Mouse (Mus musculus) kidney, adult 9 months (tissue): ENCODE results near the gene Gm20388.

ENCODE experiments used
- DNase-seq: peaks from one replicate; pipeline ENCODE4 v3.0.0; 2022

Gm20388 gene

GRCm38 (mm10) chr8:122983178-122983942 is 3072.7 kb downstream of the Gm20388 start:
- peak; percentile 69 for DNase-seq

DNA sequence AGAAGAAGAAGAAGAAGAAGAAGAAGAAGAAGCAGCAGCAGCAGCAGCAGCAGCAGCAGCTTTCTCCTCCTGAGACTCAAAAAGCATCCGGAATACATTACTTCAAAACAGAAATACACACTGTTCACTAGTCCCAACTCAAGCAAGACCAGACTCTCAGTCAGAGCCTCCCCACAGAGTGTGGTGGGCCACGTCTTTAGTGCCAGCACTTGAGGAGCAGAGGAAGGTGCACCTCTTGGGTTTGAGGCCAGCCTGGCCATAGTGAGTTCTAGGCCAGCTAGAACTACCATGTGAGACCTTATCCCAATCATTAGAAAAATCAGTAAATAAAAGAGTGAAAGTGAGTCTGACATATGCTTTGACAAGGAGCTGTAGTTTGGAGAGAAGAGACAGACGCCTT is 3073.5 kb downstream of the Gm20388 start:
- DNase-seq, result no peak

DNA sequence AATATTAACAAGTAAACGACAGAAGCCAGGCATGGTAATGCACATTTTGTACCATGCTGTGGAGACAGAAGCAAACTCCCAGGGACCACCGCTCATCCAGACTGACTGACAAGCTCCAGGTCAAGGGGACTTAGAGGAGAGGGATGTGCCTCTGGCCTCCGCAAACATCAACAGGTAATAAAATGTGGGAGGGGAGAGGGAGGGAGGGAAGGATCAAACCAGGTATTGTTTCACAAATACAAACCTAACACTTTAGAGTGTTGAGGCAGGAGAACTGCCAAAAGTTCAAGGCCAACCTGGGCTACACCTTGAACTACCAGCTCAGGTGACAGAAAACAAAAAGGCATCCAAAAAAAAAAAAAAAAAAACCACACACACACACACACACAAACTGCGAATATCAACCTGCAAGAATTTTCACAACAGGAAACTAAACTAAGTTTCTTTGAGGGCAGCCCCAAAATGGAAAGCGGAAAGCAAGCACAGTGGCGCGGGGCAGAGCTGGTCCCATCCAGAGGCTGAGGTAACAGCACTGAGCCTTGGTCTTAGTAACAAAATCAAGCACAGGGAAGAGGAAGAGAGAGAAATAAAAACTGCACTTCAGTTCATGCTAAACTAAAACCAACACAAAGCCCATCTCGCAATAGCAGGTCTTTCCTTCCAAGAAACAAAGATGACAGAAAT is 3076.0 kb downstream of the Gm20388 start:
- no peak for DNase-seq

- DNase-seq, result no peak
These were observed 3076.6 kb downstream of the Gm20388 start for GRCm38 (mm10) chr8:122987255-122987654.

DNA sequence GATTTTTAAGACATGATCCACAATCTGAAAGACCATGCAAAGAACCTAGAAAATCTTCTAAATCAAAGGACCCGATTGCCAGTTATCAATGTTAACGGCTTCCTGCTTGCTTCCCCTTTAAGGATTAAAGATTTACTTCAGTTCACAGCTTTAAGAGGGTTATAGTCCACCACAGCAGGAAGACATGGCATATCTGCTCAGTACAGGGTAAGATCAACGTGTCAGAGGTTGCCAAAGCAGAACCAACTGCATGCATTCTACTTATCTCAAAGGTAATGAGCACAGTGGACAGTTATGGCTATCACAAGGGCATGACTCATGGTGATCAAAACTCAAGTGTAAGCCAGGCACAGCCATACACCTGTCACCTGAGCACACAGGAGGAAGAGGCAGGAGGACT is 3078.3 kb downstream of the Gm20388 start:
- peak; percentile 65 for DNase-seq

DNA sequence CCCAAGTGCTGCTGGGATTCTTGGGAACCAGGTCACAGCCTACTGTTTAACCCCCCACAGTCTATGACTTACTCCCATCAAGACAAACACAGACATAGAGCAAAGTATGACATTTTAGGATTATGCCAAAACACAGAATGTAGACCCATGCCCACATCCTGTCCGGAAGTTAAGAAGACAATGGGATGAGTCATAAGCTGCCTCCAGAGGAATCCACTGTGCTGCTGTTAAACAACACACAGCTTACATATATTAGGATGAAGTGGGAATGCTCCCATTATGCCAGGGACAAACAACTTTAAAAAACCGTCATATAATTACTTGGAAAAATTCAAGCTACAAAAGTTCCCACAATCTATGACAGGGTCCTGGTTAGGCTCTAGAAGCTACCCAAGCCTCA is 3079.3 kb downstream of the Gm20388 start:
- no peak for DNase-seq

DNA sequence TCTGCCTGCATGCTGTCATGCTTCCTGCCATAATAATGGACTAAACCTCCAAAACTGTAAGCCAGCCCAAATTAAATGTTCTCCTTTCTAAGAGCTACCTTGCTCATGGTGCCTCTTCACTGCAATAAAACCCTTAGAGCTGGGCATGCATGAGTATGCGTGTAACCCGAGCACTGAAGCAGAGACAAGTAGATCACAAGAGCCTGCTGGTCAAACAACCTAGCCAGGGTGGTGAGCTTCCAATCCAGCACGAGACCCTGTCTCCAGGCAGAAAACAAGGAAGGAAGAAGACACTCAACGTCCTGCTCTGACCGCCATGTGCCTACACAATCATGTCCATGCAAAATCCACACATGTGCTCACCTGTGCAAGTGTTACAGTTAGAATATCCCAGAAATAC is 3080.7 kb downstream of the Gm20388 start:
- no peak for DNase-seq

DNA sequence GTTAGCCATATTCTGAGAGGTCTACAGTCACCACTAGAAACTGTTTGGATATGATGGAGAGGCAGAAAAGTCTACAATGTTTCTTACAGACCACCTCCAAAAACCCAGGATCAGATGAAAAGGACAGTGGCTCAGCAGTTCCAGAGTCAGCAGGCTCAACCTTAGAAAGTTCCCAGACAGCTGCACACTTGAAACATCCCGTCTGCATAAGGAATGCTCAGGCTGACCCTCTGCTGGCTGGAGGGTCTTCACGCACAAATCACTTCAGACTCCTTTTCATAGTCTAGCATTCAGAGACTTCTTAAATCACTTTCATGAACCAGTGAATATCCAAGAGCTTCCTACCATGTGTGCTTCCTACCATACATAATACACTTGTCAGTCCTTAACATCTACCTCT is 3081.7 kb downstream of the Gm20388 start:
- no peak for DNase-seq

GRCm38 (mm10) chr8:122993031-122993430 is 3082.4 kb downstream of the Gm20388 start:
- DNase-seq, result no peak

- no peak for DNase-seq
These were observed 3083.1 kb downstream of the Gm20388 start for GRCm38 (mm10) chr8:122993740-122994139.

- no peak for DNase-seq
These were observed 3087.3 kb downstream of the Gm20388 start for GRCm38 (mm10) chr8:122997963-122998362.

DNA sequence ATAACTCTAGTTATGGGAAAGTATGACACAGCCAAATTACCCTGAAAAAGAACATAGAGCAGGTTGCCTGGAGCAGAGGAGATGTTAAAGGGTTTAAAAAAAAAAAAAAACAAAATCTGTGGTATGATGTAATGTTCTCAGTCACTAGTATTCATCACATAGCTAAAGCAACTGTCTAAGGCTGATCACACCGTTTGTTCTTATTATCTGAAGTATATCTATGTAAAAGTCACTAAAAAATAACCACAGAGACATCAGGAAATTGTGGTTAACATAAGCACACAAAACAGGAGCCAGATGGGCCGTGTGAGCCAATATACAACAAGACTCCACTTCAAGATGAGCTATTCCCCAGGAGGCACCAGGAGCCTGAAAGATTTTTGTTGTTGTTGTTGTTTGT is 3089.7 kb downstream of the Gm20388 start:
- DNase-seq, result no peak

DNA sequence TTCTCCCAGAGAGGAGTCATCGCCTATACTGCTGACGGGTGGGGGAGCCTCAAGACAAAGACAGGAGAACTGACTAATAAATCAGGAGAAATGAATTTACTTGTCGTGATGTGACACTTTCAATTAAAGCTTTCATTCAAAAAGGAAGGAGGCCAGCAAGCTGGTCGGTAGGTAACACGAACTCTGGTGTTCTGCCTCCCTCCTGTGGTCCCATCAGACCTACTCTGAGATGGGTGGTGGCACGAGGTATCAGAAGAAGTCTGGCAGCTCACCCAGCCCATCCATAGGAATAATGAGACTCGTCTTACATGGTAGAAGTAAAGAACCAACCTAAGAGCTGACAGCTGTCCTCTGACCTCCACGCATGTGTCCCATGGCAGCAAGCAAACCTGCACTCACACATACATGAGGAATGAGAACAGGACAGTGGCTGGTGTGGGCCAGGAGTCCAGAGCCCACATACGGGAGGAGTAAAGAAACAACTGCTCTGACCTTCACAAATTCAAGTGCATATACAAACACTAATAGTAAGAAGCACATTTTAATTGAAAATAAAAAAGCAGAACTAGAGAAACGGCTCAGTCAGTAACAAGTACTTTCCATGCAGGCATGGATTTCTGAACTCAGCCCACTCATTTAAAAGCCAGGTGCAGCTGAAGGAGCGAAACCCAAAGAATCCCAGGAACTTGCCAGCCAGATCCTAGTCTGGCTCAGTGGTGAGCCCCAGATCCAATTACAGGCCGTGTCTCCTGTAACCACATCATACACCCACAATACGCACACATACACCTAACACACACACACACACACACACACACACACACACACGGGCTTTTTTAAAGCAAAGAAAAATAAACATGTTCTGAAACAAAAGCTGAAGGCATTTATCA is 3093.6 kb downstream of the Gm20388 start:
- DNase-seq, result no peak

GRCm38 (mm10) chr8:123005328-123005727 is 3094.7 kb downstream of the Gm20388 start:
- DNase-seq, result no peak

DNA sequence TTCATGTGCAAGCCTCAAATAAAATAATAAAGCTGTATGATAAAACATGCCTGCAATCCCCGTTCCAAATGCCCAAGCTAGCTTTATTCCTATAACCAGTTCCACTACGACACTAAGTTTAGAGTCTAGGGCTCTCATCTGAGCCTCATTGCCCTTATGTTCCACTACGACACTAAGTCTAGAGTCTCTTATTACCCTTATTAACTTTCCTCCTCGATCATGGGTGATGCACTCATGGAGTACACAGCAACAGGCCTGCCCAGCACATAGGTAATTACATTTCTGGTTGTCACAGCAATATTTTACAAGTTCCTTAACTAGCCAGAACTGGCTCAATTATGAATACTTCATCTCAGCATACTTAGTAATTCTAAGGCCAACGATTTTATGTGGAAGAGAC is 3095.2 kb downstream of the Gm20388 start:
- DNase-seq, result no peak

DNA sequence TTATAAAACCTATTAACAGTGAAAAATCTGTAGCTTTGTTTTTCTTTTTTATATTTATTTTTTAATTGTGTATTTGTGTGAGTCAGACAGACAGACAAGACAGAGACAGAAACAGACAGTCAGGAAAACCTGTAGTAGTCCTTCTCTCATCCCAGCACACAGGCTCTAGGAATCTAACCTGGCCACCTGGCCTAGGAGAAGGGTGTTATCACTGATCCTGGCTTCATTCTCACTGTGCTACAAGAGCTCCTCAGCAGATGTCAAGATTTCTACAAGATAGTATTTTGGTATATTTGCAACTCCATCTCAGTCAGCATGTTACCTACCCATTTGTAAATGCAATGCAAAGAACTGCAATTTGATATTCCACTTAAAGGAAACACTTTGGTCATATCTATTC is 3100.7 kb downstream of the Gm20388 start:
- no peak for DNase-seq

DNA sequence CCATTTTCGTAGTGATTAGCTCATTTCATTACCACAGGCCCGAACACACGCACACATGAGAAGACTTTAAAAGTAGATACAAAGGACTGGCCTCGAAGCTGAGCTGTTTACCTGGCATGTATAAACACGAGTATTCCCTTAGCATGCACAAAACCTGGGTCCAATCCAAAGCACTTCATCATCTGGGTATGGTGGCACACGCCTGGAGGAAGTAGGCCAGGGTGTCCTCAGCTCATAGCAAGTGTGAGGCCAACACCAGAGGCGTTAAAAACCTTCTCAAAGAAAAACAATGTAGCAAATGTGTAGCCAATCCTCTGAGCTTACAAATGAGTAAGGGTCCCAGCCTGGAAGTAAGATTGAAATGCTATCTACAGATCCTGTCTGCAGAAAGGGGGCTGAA is 3103.8 kb downstream of the Gm20388 start:
- no peak for DNase-seq

DNA sequence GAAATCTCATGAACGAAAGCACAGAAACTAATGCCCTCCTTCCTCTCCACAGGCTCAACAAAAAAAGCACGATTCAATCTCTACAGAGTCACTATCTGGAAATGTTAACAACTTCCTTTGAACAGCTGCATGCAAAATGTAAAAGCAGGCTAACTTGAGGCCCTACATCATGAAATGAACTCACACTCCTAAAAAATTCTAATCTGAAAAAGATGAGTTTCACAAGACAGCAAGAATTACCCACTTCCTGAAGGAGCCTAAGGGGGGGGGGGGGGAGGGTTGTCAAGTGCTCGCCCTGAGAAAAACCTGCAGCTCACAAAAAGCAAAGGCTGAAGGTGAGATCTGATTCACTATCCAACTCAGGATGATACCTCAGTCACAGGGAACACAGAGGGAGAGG is 3104.4 kb downstream of the Gm20388 start:
- DNase-seq, result no peak

DNA sequence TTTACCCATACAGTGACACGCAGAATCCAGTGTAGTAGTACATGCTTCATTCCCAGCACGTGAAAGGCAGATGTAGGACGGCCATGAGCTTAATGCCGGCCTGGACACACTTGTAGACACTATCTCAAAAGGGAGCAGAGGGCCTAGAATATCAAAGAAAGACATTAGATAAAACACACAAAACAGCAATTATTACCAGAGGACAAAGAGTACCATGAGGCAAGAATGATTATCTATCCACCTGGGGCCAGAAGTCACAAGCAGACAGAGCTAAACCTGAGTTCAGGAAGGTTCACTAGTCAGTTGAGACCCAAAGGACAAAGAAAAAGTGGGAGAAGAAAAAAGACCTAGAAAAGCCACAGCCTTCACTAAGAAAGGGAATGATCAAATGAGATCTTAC is 3106.5 kb downstream of the Gm20388 start:
- DNase-seq, result no peak

GRCm38 (mm10) chr8:123018484-123019164 is 3108.0 kb downstream of the Gm20388 start:
- DNase-seq, result no peak

- no peak for DNase-seq
These were observed 3109.4 kb downstream of the Gm20388 start for GRCm38 (mm10) chr8:123020084-123020483.

GRCm38 (mm10) chr8:123020859-123021258 is 3110.2 kb downstream of the Gm20388 start:
- DNase-seq, result no peak

- no peak for DNase-seq
These were observed 3110.6 kb downstream of the Gm20388 start for GRCm38 (mm10) chr8:123021259-123021658.
